Mouse (Mus musculus) CD4-positive, CD25-positive, alpha-beta regulatory T cell, adult 9 weeks (primary cell): ENCODE data around the gene Foxe3. TPM values are rescaled to one million over a fixed set of nuclear protein-coding genes. Genes with fewer than 3 reads are reported as not detected.

Source experiments
- polyA plus RNA-seq: library from polyadenylated mRNA; unstranded; fragments of 100-300 nt; shearing (Covaris generic); gene quantifications from one replicate; pipeline ENCODE4 v1.2.1, GENCODE M21; 2017

The Foxe3 gene
- polyA plus RNA-seq, result not detected

GRCm38 (mm10) chr4:114925917-114926312, at the start of gene Foxe3:
TSS of gene Foxe3 (minus strand) at chr4:114926013.

GRCm38 (mm10) chr4:114908829-114909601, 16.8 kb downstream of the Foxe3 start, which contains the start of gene Foxd2:
TSS of gene Foxd2 (minus strand) at chr4:114908873.

Other genes with a start within 250 kb of the Foxe3 start
- not detected for gene Gm12830, start 104.3 kb downstream of the Foxe3 start, polyA plus RNA-seq
- gene Foxd2, start 17.1 kb downstream of the Foxe3 start, polyA plus RNA-seq, result 0.10 TPM
- 43.8 TPM for gene Cmpk1, start 61.2 kb upstream of the Foxe3 start, polyA plus RNA-seq
- 1.3 TPM for gene Stil, start 74.1 kb upstream of the Foxe3 start, polyA plus RNA-seq
- not detected for gene Tal1, start 130.4 kb upstream of the Foxe3 start, polyA plus RNA-seq
- gene Pdzk1ip1, start 162.7 kb upstream of the Foxe3 start, polyA plus RNA-seq, result 28.7 TPM
- not detected for gene Cyp4x1, start 208.3 kb upstream of the Foxe3 start, polyA plus RNA-seq